Mouse (Mus musculus) liver, adult (tissue): Measurements from ENCODE around the gene Memo1.

ENCODE experiments used
- GATA4 ChIP-seq: IDR thresholded peaks from 2 replicates; pipeline ENCODE4 v1.6.1; 2014; ENCODE audit warnings: mild to moderate bottlenecking, low read length; ENCODE audit not compliant: insufficient replicate concordance

The Memo1 gene

GRCm38 (mm10) chr17:74296076-74296823 is 929 bp upstream of the Memo1 start:
- TF ChIP-seq GATA4, result no peak

- no peak for TF ChIP-seq GATA4
Measured at GRCm38 (mm10) chr17:74294426-74295025, 795 bp downstream of the Memo1 start.

- TF ChIP-seq GATA4, result no peak
Measured at GRCm38 (mm10) chr17:74293687-74294425, 1.5 kb downstream of the Memo1 start.

GRCm38 (mm10) chr17:74291640-74292361 is 3.5 kb downstream of the Memo1 start:
- TF ChIP-seq GATA4, result no peak

GRCm38 (mm10) chr17:74290869-74291268 is 4.5 kb downstream of the Memo1 start:
- no peak for TF ChIP-seq GATA4

GRCm38 (mm10) chr17:74290198-74290597 is 5.1 kb downstream of the Memo1 start:
- TF ChIP-seq GATA4, result no peak

GRCm38 (mm10) chr17:74288626-74289025 is 6.7 kb downstream of the Memo1 start:
- TF ChIP-seq GATA4, result no peak

GRCm38 (mm10) chr17:74286140-74286730 is 9.1 kb downstream of the Memo1 start:
- no peak for TF ChIP-seq GATA4

- no peak for TF ChIP-seq GATA4
Measured at GRCm38 (mm10) chr17:74285730-74286129, 9.6 kb downstream of the Memo1 start.

- TF ChIP-seq GATA4, result no peak
Measured at GRCm38 (mm10) chr17:74284397-74285115, 10.8 kb downstream of the Memo1 start.

GRCm38 (mm10) chr17:74282024-74282423 is 13.3 kb downstream of the Memo1 start:
- no peak for TF ChIP-seq GATA4

GRCm38 (mm10) chr17:74278966-74279869 is 16.1 kb downstream of the Memo1 start:
- no peak for TF ChIP-seq GATA4

GRCm38 (mm10) chr17:74274471-74274870 is 20.9 kb downstream of the Memo1 start:
- TF ChIP-seq GATA4, result no peak

- TF ChIP-seq GATA4, result no peak
Measured at GRCm38 (mm10) chr17:74272683-74273205, 22.6 kb downstream of the Memo1 start.
